Mouse (Mus musculus): ENCODE measurements at regions not wholly inside any gene's neighbourhood (a gene's known extent, or its start where the extent isn't known, plus 50 kb on each side); places are given as distances from the start of the nearest gene placed in this dataset.

GRCm38 (mm10) chr14:24901726-24902125 lies 414.8 kb downstream of the Rps24 start:
- no peaks in the 10 kb centered on the region for H3K9me3 ChIP-seq (ENCODE audit: low read depth, low read length)
- no peak for TF ChIP-seq CTCF (IDR thresholded peaks at IDR 0.05; ENCODE audit: low read depth)

GRCm38 (mm10) chr14:24902870-24903269 lies 415.9 kb downstream of the Rps24 start:
- Histone ChIP-seq H3K36me3 (ENCODE audit: insufficient read depth) (no peaks in the 10 kb centered on the region), H3K4me3 (ENCODE audit: low read depth, low read length) (no peak overlapping the region), H3K27ac (ENCODE audit: low read depth) (no peak overlapping the region), H3K9ac (no peak overlapping the region), H3K27me3 (ENCODE audit: insufficient read depth, low read length) (no peaks in the 10 kb centered on the region), H3K4me1 (ENCODE audit: insufficient read depth) (peaks cover 8% of the 10 kb centered on the region; the same call in 1 of the 2 replicates), H3K4me2 (no peak overlapping the region), H3K9me3 (ENCODE audit: low read depth, low read length) (no peaks in the 10 kb centered on the region)
- DNase-seq (peak; percentile 20), ATAC-seq (ENCODE audit: insufficient read depth) (no peak; the same call in 1 of the 2 replicates)
- WGBS: 18% methylated on average over 3 of the region's 4 CpGs
- TF ChIP-seq CTCF (IDR thresholded peaks at IDR 0.05; ENCODE audit: low read depth): peak; percentile 24; the same call in 1 of the 2 replicates

More at GRCm38 (mm10) chr14:24901726-24902125, 414.8 kb downstream of the Rps24 start:
- no peak for DNase-seq
- 62% methylated on average over 7 of the region's 7 CpGs for WGBS
- H3K9ac ChIP-seq: no peak overlapping the region
- H3K27me3 ChIP-seq (ENCODE audit: insufficient read depth, low read length): no peaks in the 10 kb centered on the region
- no peak overlapping the region for H3K27ac ChIP-seq (ENCODE audit: low read depth)
- no peaks in the 10 kb centered on the region for H3K36me3 ChIP-seq (ENCODE audit: insufficient read depth)
- H3K4me2 ChIP-seq: no peak overlapping the region
- H3K4me1 ChIP-seq (ENCODE audit: insufficient read depth): peaks cover 8% of the 10 kb centered on the region; the same call in 1 of the 2 replicates
- no peak overlapping the region for H3K4me3 ChIP-seq (ENCODE audit: low read depth, low read length)
- ATAC-seq (ENCODE audit: insufficient read depth): no peak

- no peaks in the 10 kb centered on the region for H3K36me3 ChIP-seq (ENCODE audit: insufficient read depth)
- no peak overlapping the region for H3K4me2 ChIP-seq
- H3K4me3 ChIP-seq (ENCODE audit: low read depth, low read length): no peak overlapping the region
- ATAC-seq (ENCODE audit: insufficient read depth) (no peak), DNase-seq (no peak)
- H3K27ac ChIP-seq (ENCODE audit: low read depth): no peak overlapping the region
- peaks cover 8% of the 10 kb centered on the region; the same call in 1 of the 2 replicates for H3K4me1 ChIP-seq (ENCODE audit: insufficient read depth)
- WGBS: 79% methylated on average over 6 of the region's 6 CpGs
- no peak overlapping the region for H3K9ac ChIP-seq
- no peaks in the 10 kb centered on the region for H3K27me3 ChIP-seq (ENCODE audit: insufficient read depth, low read length)
- no peaks in the 10 kb centered on the region for H3K9me3 ChIP-seq (ENCODE audit: low read depth, low read length)
- TF ChIP-seq CTCF (IDR thresholded peaks at IDR 0.05; ENCODE audit: low read depth): no peak
Measured at GRCm38 (mm10) chr14:24904712-24905111, 417.8 kb downstream of the Rps24 start.

GRCm38 (mm10) chr14:24906916-24907315 lies 420.0 kb downstream of the Rps24 start:
- no peak overlapping the region for H3K27ac ChIP-seq (ENCODE audit: low read depth)

GRCm38 (mm10) chr14:24908377-24908776 lies 421.5 kb downstream of the Rps24 start:
- no peaks in the 10 kb centered on the region for H3K9me3 ChIP-seq (ENCODE audit: low read depth, low read length)
- 88% methylated on average over 4 of the region's 4 CpGs for WGBS
- H3K4me3 ChIP-seq (ENCODE audit: low read depth, low read length): no peak overlapping the region
- H3K27me3 ChIP-seq (ENCODE audit: insufficient read depth, low read length): no peaks in the 10 kb centered on the region
- DNase-seq (no peak), ATAC-seq (ENCODE audit: insufficient read depth) (no peak)
- H3K27ac ChIP-seq (ENCODE audit: low read depth): no peak overlapping the region
- no peak overlapping the region for H3K4me2 ChIP-seq
- no peaks in the 10 kb centered on the region for H3K4me1 ChIP-seq (ENCODE audit: insufficient read depth)
- no peak for TF ChIP-seq CTCF (IDR thresholded peaks at IDR 0.05; ENCODE audit: low read depth)
- no peaks in the 10 kb centered on the region for H3K36me3 ChIP-seq (ENCODE audit: insufficient read depth)
- no peak overlapping the region for H3K9ac ChIP-seq

More at GRCm38 (mm10) chr14:24906916-24907315, 420.0 kb downstream of the Rps24 start:
- no peak for ATAC-seq (ENCODE audit: insufficient read depth)
- Histone ChIP-seq H3K36me3 (ENCODE audit: insufficient read depth) (no peaks in the 10 kb centered on the region), H3K4me1 (ENCODE audit: insufficient read depth) (no peaks in the 10 kb centered on the region), H3K4me2 (no peak overlapping the region), H3K27me3 (ENCODE audit: insufficient read depth, low read length) (no peaks in the 10 kb centered on the region), H3K9ac (no peak overlapping the region), H3K9me3 (ENCODE audit: low read depth, low read length) (no peaks in the 10 kb centered on the region), H3K4me3 (ENCODE audit: low read depth, low read length) (no peak overlapping the region)
- no peak for TF ChIP-seq CTCF (IDR thresholded peaks at IDR 0.05; ENCODE audit: low read depth)
- no peak for DNase-seq
- 65% methylated on average over 7 of the region's 7 CpGs for WGBS

- 70% methylated on average over 6 of the region's 6 CpGs for WGBS
- DNase-seq: peak; percentile 21
- H3K27me3 ChIP-seq (ENCODE audit: insufficient read depth, low read length): no peaks in the 10 kb centered on the region
- TF ChIP-seq CTCF (IDR thresholded peaks at IDR 0.05; ENCODE audit: low read depth): no peak
- H3K36me3 ChIP-seq (ENCODE audit: insufficient read depth): no peaks in the 10 kb centered on the region
- H3K27ac ChIP-seq (ENCODE audit: low read depth): no peak overlapping the region
- no peak overlapping the region for H3K9ac ChIP-seq
- no peak for ATAC-seq (ENCODE audit: insufficient read depth)
- no peaks in the 10 kb centered on the region for H3K4me1 ChIP-seq (ENCODE audit: insufficient read depth)
- no peak overlapping the region for H3K4me3 ChIP-seq (ENCODE audit: low read depth, low read length)
- no peaks in the 10 kb centered on the region for H3K9me3 ChIP-seq (ENCODE audit: low read depth, low read length)
- no peak overlapping the region for H3K4me2 ChIP-seq
Measured at GRCm38 (mm10) chr14:24911621-24912020, 424.7 kb downstream of the Rps24 start.

- Histone ChIP-seq H3K9me3 (ENCODE audit: low read depth, low read length) (no peaks in the 10 kb centered on the region), H3K9ac (no peak overlapping the region), H3K4me1 (ENCODE audit: insufficient read depth) (no peaks in the 10 kb centered on the region), H3K27me3 (ENCODE audit: insufficient read depth, low read length) (no peaks in the 10 kb centered on the region), H3K4me2 (no peak overlapping the region), H3K27ac (ENCODE audit: low read depth) (no peak overlapping the region), H3K36me3 (ENCODE audit: insufficient read depth) (no peaks in the 10 kb centered on the region), H3K4me3 (ENCODE audit: low read depth, low read length) (no peak overlapping the region)
- ATAC-seq (ENCODE audit: insufficient read depth) (no peak), DNase-seq (no peak)
- WGBS: 90% methylated on average over 3 of the region's 3 CpGs
- no peak for TF ChIP-seq CTCF (IDR thresholded peaks at IDR 0.05; ENCODE audit: low read depth)
Measured at GRCm38 (mm10) chr14:24919056-24919455, 432.1 kb downstream of the Rps24 start.

GRCm38 (mm10) chr14:24922006-24922405 lies 435.1 kb downstream of the Rps24 start:
- Histone ChIP-seq H3K9me3 (ENCODE audit: low read depth, low read length) (no peaks in the 10 kb centered on the region), H3K4me2 (no peak overlapping the region), H3K4me1 (ENCODE audit: insufficient read depth) (no peaks in the 10 kb centered on the region), H3K27ac (ENCODE audit: low read depth) (no peak overlapping the region), H3K9ac (no peak overlapping the region), H3K4me3 (ENCODE audit: low read depth, low read length) (no peak overlapping the region), H3K36me3 (ENCODE audit: insufficient read depth) (no peaks in the 10 kb centered on the region), H3K27me3 (ENCODE audit: insufficient read depth, low read length) (no peaks in the 10 kb centered on the region)
- DNase-seq (no peak), ATAC-seq (ENCODE audit: insufficient read depth) (no peak)
- no peak for TF ChIP-seq CTCF (IDR thresholded peaks at IDR 0.05; ENCODE audit: low read depth)
- 46% methylated on average over 10 of the region's 10 CpGs for WGBS

Data from lung, embryonic 14.5 days (tissue).